Comparison of ENCODE assay signal across 20 mouse cellular contexts in genomic region chr17:67383635-67384034, GRCm38 (mm10). TPM values are rescaled to one million over a fixed set of nuclear protein-coding genes. Genes with fewer than 3 reads are reported as not detected.
"Had no signal": no experiment of that assay in that cellular context is flagged by ENCODE, and none has a peak within 500 bp of the region (broad histone marks: within the 10 kb centered on the region; RNA-seq: fewer than 3 reads in every experiment).

No protein-coding gene starts in this region.

- H3K4me2 ChIP-seq: lung, embryonic 14.5 days; midbrain, embryonic 12.5 days; neural tube, embryonic 13.5 days; neural tube, embryonic 15.5 days had no signal

- H3K9me3 ChIP-seq: midbrain, embryonic 10.5 days; midbrain, embryonic 12.5 days; neural tube, embryonic 13.5 days; neural tube, embryonic 15.5 days had no signal

- H3K4me1 ChIP-seq: neural tube, embryonic 13.5 days had no signal

- ATAC-seq: midbrain, embryonic 16.5 days had no signal

- H3K36me3 ChIP-seq: midbrain, embryonic 10.5 days; midbrain, embryonic 12.5 days; neural tube, embryonic 13.5 days; neural tube, embryonic 15.5 days had no signal

- H3K27me3 ChIP-seq: midbrain, embryonic 12.5 days; neural tube, embryonic 13.5 days; neural tube, embryonic 15.5 days had no signal

- H3K9ac ChIP-seq: lung, embryonic 14.5 days; midbrain, embryonic 12.5 days; neural tube, embryonic 13.5 days; neural tube, embryonic 15.5 days had no signal

- H3K27ac ChIP-seq: midbrain, embryonic 10.5 days; midbrain, embryonic 12.5 days; neural tube, embryonic 13.5 days; neural tube, embryonic 15.5 days had no signal

- H3K4me3 ChIP-seq: midbrain, embryonic 10.5 days; midbrain, embryonic 12.5 days; myocyte; neural tube, embryonic 13.5 days; neural tube, embryonic 15.5 days had no signal

- DNase-seq: lung, adult 18-20 months; lung, embryonic 14.5 days; lung, postnatal 10 days; lung, postnatal 4 days; midbrain, embryonic 14.5 days; retina, postnatal 1 day; right cerebral cortex, adult 18-20 months; right cerebral cortex, postnatal 25 days; right cerebral cortex, postnatal 4 days; spleen, adult 18-20 months; thymus, adult 18-20 months; thymus, postnatal 14 days; thymus, postnatal 36 days had no signal

RNA-seq across cellular contexts. Expression of gene Ptprm, which starts 29.4 kb away (rescaled TPM):
- total RNA-seq: megakaryocyte-erythroid progenitor cell, adult 5-6 weeks had no signal
